Mouse (Mus musculus) neural tube, embryonic 11.5 days (tissue): ENCODE data around the gene Cyp19a1. TPM values are rescaled to one million over a fixed set of nuclear protein-coding genes. Genes with fewer than 3 reads are reported as not detected.

Experiments
- ATAC-seq: fragments of 200-750 bp; cut with Nextera tagmentation; 2 replicates; pipeline ENCODE4 v1.8.0; 2017; ENCODE audit warnings: moderate number of reproducible peaks, mild to moderate bottlenecking, moderate TSS enrichment, moderate library complexity; ENCODE audit not compliant: insufficient read depth, low FRiP score, low TSS enrichment
- DNase-seq: peaks from one replicate; pipeline ENCODE4 v3.0.0-alpha.2; 2015; ENCODE audit warnings: low spot score
- H3K27ac ChIP-seq: fragments of 300-500 bp; sonication (generic); 2 replicates; pipeline ENCODE4 v1.5.1; 2014; ENCODE audit warnings: low read depth, mild to moderate bottlenecking, low read length
- H3K27me3 ChIP-seq: fragments of 300-500 bp; sonication (generic); 2 replicates; pipeline ENCODE4 v1.6.1; 2014; ENCODE audit warnings: mild to moderate bottlenecking, low read length, mixed read lengths; ENCODE audit not compliant: control insufficient read depth, insufficient read depth
- H3K36me3 ChIP-seq: fragments of 300-500 bp; sonication (generic); 2 replicates; pipeline ENCODE4 v1.6.1; 2014; ENCODE audit warnings: mild to moderate bottlenecking, low read length, moderate library complexity, mixed read lengths; ENCODE audit not compliant: control insufficient read depth, insufficient read depth
- H3K4me1 ChIP-seq: fragments of 300-500 bp; sonication (generic); 2 replicates; pipeline ENCODE4 v1.6.1; 2014; ENCODE audit warnings: low read length, mixed read lengths; ENCODE audit not compliant: control insufficient read depth, insufficient read depth
- H3K4me2 ChIP-seq: fragments of 300-500 bp; sonication (generic); 2 replicates; pipeline ENCODE4 v1.6.1; 2014; ENCODE audit warnings: low read depth, mild to moderate bottlenecking, moderate library complexity
- H3K4me3 ChIP-seq: fragments of 300-500 bp; sonication (generic); 2 replicates; pipeline ENCODE4 v1.5.1; 2014; ENCODE audit warnings: low read depth, low read length
- H3K9ac ChIP-seq: fragments of 300-500 bp; sonication (generic); 2 replicates; pipeline ENCODE4 v1.6.1; 2014; ENCODE audit warnings: mild to moderate bottlenecking, low read length
- H3K9me3 ChIP-seq: fragments of 300-500 bp; sonication (generic); 2 replicates; pipeline ENCODE4 v1.6.1; 2016; ENCODE audit warnings: low read length; ENCODE audit not compliant: control insufficient read depth
- WGBS: fragments of 180-500 bp; shearing (Covaris S2); extraction: QIAGEN DNeasy Blood & Tissue Kit; methylation state at CpG from one replicate; pipeline ENCODE4 v1.1.7; 2014; 5-methylcytosine and 5-hydroxymethylcytosine counted together
- polyA plus RNA-seq: library from polyadenylated mRNA; unstranded; fragments of >200 nt; fragmentation: Nextera tagmentation; extraction: Ambion mirVana; gene quantifications from 2 replicates; pipeline ENCODE4 v1.2.1, GENCODE M21; 2014

The Cyp19a1 gene
- polyA plus RNA-seq, 1 experiment from 2014 or later: not detected

DNA sequence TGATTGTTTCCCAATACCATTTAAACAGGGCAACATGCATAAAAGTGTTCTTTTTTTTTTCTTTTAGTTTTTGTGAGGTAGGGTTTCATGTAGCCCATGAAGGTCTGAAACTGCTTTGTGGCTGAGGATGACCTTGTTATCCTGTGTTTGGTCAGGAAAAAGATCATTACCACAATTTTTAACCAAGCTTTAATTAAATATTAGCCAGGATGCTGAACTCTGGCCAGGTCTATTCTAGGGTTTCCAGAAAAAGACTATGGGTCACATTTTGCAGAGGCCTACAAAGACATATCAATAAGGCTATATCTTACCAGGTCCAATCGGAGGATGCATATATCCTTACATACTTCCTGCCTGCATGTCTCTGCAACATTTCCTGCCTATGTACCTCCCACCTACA lies 128.7 kb downstream of the Cyp19a1 start:
- 88% methylated on average over 1 of the region's 1 CpGs for WGBS
- H3K9me3 ChIP-seq: no peaks in the 10 kb centered on the region
- no peaks in the 10 kb centered on the region for H3K27me3 ChIP-seq
- no peak overlapping the region for H3K4me3 ChIP-seq
- H3K4me1 ChIP-seq: no peaks in the 10 kb centered on the region
- no peak overlapping the region for H3K4me2 ChIP-seq
- H3K27ac ChIP-seq: no peak overlapping the region
- ATAC-seq: no peak
- no peak overlapping the region for H3K9ac ChIP-seq
- DNase-seq: no peak
- no peaks in the 10 kb centered on the region for H3K36me3 ChIP-seq

Other genes starting within 250 kb of the Cyp19a1 start
- 0.05 and 0.14 TPM in 2 replicates for gene Tnfaip8l3, start 199.7 kb downstream of the Cyp19a1 start, polyA plus RNA-seq
- gene Gldn, start 18.4 kb upstream of the Cyp19a1 start, polyA plus RNA-seq: 0.12 and 0.16 TPM in 2 replicates
- gene Dmxl2, start 233.5 kb upstream of the Cyp19a1 start, polyA plus RNA-seq: 19.3 and 19.8 TPM in 2 replicates